32 mouse cellular contexts compared by ENCODE assay signal in the genomic region with DNA sequence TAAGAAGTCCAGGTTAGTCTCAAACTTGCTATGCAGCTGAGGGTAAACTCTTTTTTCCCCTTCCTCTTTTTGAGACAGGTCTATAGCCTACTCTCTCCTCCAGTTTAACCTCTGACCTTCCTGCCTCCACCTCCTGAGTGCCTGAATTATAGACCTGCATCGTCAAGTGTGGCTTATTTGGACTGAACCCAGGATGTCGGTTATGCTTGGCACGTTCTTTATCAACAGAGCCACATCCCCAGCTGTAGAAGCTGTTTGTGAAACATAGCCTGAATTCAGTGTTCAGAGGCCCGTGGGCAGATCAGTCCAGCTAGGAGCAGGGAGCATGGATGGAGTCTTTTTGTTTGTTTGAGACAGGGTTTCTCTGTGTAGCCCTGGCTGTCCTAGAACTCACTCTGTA. TPM values are rescaled to one million over a fixed set of nuclear protein-coding genes. Genes with fewer than 3 reads are reported as not detected.
DNase-seq lines count a peak whose midpoint lies in the region; ATAC-seq and TF ChIP-seq lines count a peak whose summit lies in the region.
"Had no signal": no experiment of that assay in that cellular context is flagged by ENCODE, and none has a peak within 500 bp of the region (broad histone marks: within the 10 kb centered on the region; RNA-seq: fewer than 3 reads in every experiment).

No protein-coding gene starts in this region.

- no peak overlapping the region for H3K27ac ChIP-seq in liver, embryonic 16.5 days (ENCODE audit: low read length)
- no peak overlapping the region for H3K27ac ChIP-seq in liver, embryonic 12.5 days
- H3K27ac ChIP-seq: forebrain, embryonic 10.5 days; heart, embryonic 10.5 days; heart, embryonic 15.5 days; hindbrain, embryonic 13.5 days; limb, embryonic 13.5 days; liver, embryonic 15.5 days had no signal

- peaks cover 3% of the 10 kb centered on the region for H3K4me1 ChIP-seq in liver, embryonic 16.5 days (ENCODE audit: control insufficient read depth, low read depth, low read length)
- peaks cover 34% of the 10 kb centered on the region for H3K4me1 ChIP-seq in liver, embryonic 12.5 days
- no peaks in the 10 kb centered on the region for H3K4me1 ChIP-seq in lung, adult 2 months (ENCODE audit: control insufficient read depth, insufficient read depth, low read length)
- H3K4me1 ChIP-seq: hindbrain, embryonic 13.5 days; limb, embryonic 13.5 days had no signal

- TF ChIP-seq POLR2A in lung, adult 2 months (IDR thresholded peaks at IDR 0.05; ENCODE audit: borderline replicate concordance, extremely low read depth, low read depth, low read length): no peak

- no peak overlapping the region for H3K9ac ChIP-seq in liver, embryonic 16.5 days (ENCODE audit: low read depth, low read length)
- H3K9ac ChIP-seq in liver, embryonic 12.5 days: no peak overlapping the region
- H3K9ac ChIP-seq: heart, embryonic 15.5 days; hindbrain, embryonic 13.5 days; limb, embryonic 13.5 days; liver, embryonic 15.5 days had no signal

- no peaks in the 10 kb centered on the region for H3K9me3 ChIP-seq in liver, embryonic 16.5 days (replicated peaks; ENCODE audit: control insufficient read depth, low read length)
- no peaks in the 10 kb centered on the region for H3K9me3 ChIP-seq in liver, embryonic 12.5 days (replicated peaks)
- H3K9me3 ChIP-seq: forebrain, embryonic 10.5 days; heart, embryonic 10.5 days; heart, embryonic 15.5 days; hindbrain, embryonic 13.5 days; limb, embryonic 13.5 days; liver, embryonic 15.5 days had no signal

- peaks cover 3% of the 10 kb centered on the region; the same call in 1 of the 2 replicates for H3K36me3 ChIP-seq in liver, embryonic 16.5 days (ENCODE audit: control insufficient read depth, insufficient read depth)
- peaks cover 49% of the 10 kb centered on the region for H3K36me3 ChIP-seq in liver, embryonic 12.5 days

- peak; percentile 73 for DNase-seq in MEL-GATA-1-ER (ENCODE audit: extremely low read depth, low read depth)
- DNase-seq in heart, postnatal 25 days (ENCODE audit: low spot score): no peak
- no peak for DNase-seq in heart, adult 18-20 months
- no peak for DNase-seq in lung, adult 2 months
- DNase-seq: adrenal gland, adult 2 months; cerebellum, adult 8-10 months; cerebellum, postnatal 25 days; heart, postnatal 36 days; kidney, adult 9 months; kidney, postnatal 10 days; layer of hippocampus, postnatal 36 days; lung, postnatal 4 days; midbrain, embryonic 14.5 days; right cerebral cortex, postnatal 14 days; thymus, postnatal 4 days had no signal

- WGBS in liver, embryonic 16.5 days (ENCODE audit: insufficient replicate concordance): 21% methylated on average over 4 of the region's 4 CpGs
- 26% methylated on average over 4 of the region's 4 CpGs for WGBS in liver, embryonic 12.5 days (ENCODE audit: insufficient replicate concordance)
- 54% methylated on average over 4 of the region's 4 CpGs for WGBS in lung, adult 2 months

- no peaks in the 10 kb centered on the region for H3K27me3 ChIP-seq in liver, embryonic 16.5 days (ENCODE audit: control insufficient read depth, insufficient read depth, low read depth, low read length)
- no peaks in the 10 kb centered on the region for H3K27me3 ChIP-seq in liver, embryonic 12.5 days (replicated peaks)
- H3K27me3 ChIP-seq: heart, embryonic 15.5 days; hindbrain, embryonic 13.5 days; limb, embryonic 13.5 days; liver, embryonic 15.5 days had no signal

- TF ChIP-seq CTCF in lung, adult 2 months (IDR thresholded peaks at IDR 0.05; ENCODE audit: insufficient read depth, low read length): no peak

- 0 out of 2 replicates have a peak, but pooled peaks have one; percentile 16 for ATAC-seq in liver, embryonic 16.5 days (ENCODE audit: low read depth)
- no peak for ATAC-seq in liver, embryonic 12.5 days
- ATAC-seq in erythroid progenitor cell, adult 5-6 weeks (replicated peaks; ENCODE audit: low FRiP score, poor library complexity, severe bottlenecking): peak; percentile 54; the same call in 1 of the 2 replicates
- ATAC-seq: forebrain, embryonic 16.5 days; intestine, embryonic 16.5 days; lung, postnatal 0 days had no signal

- intact Hi-C loops in heart, postnatal 25 days (cut with DNase I): no loop called here

- no peak overlapping the region for H3K4me2 ChIP-seq in liver, embryonic 16.5 days (ENCODE audit: low read depth, low read length)
- no peak overlapping the region for H3K4me2 ChIP-seq in liver, embryonic 12.5 days
- H3K4me2 ChIP-seq: heart, embryonic 15.5 days; hindbrain, embryonic 13.5 days; limb, embryonic 13.5 days; liver, embryonic 15.5 days had no signal

- H3K4me3 ChIP-seq in liver, embryonic 16.5 days (ENCODE audit: low read depth, low read length): no peak overlapping the region
- H3K4me3 ChIP-seq in liver, embryonic 12.5 days: no peak overlapping the region
- H3K4me3 ChIP-seq in lung, adult 2 months (replicated peaks; ENCODE audit: extremely low read depth, low read depth, low read length): no peak overlapping the region
- H3K4me3 ChIP-seq: forebrain, embryonic 10.5 days; heart, embryonic 10.5 days; heart, embryonic 15.5 days; hindbrain, embryonic 13.5 days; limb, embryonic 13.5 days; liver, embryonic 15.5 days had no signal

RNA-seq across cellular contexts. Expression of gene Afg3l1, which starts 25.6 kb away (rescaled TPM):
- polyA plus RNA-seq in liver, embryonic 16.5 days (2015; fragmentation: Nextera tagmentation; extraction: Ambion mirVana): 21.9 and 24.0 TPM in 2 replicates
- polyA plus RNA-seq in liver, embryonic 12.5 days (2016; fragmentation: Nextera tagmentation; extraction: Ambion mirVana): 38.0 and 38.4 TPM in 2 replicates
- total RNA-seq in erythroid progenitor cell, adult 5-6 weeks (2015; ENCODE audit: low replicate concordance): 8.6 and 13.4 TPM in 2 replicates
- 6.5 and 9.6 TPM in 2 replicates for total RNA-seq in erythroid progenitor cell, adult 5-6 weeks (2017; ENCODE audit: low replicate concordance)
- total RNA-seq in heart, postnatal 25 days (2021): 10 to 100 TPM; 58.0 to 58.2 TPM
- total RNA-seq in heart, adult 18-20 months (2021): 10 to 100 TPM; 72.1 to 72.9 TPM
- 13.0 and 21.4 TPM in 2 replicates for polyA plus RNA-seq in lung, adult 2 months (2012; rRNA removed)

RNA-seq across cellular contexts. Expression of gene Def8, which starts 28.8 kb away (rescaled TPM):
- polyA plus RNA-seq in liver, embryonic 16.5 days (2015; fragmentation: Nextera tagmentation; extraction: Ambion mirVana): 9.9 and 11.3 TPM in 2 replicates
- polyA plus RNA-seq in liver, embryonic 12.5 days (2016; fragmentation: Nextera tagmentation; extraction: Ambion mirVana): 17.2 and 18.4 TPM in 2 replicates
- 8.8 and 15.1 TPM in 2 replicates for total RNA-seq in erythroid progenitor cell, adult 5-6 weeks (2015; ENCODE audit: low replicate concordance)
- 3.5 and 8.9 TPM in 2 replicates for total RNA-seq in erythroid progenitor cell, adult 5-6 weeks (2017; ENCODE audit: low replicate concordance)
- 10 to 100 TPM; 56.9 to 59.6 TPM for total RNA-seq in heart, postnatal 25 days (2021)
- total RNA-seq in heart, adult 18-20 months (2021): 10 to 100 TPM; 64.5 to 64.6 TPM
- polyA plus RNA-seq in lung, adult 2 months (2012; rRNA removed): 23.0 and 30.9 TPM in 2 replicates

RNA-seq across cellular contexts. Expression of gene Tubb3, which starts 40.9 kb away (rescaled TPM):
- polyA plus RNA-seq in liver, embryonic 16.5 days (2015; fragmentation: Nextera tagmentation; extraction: Ambion mirVana): 0.35 and 0.64 TPM in 2 replicates
- polyA plus RNA-seq in liver, embryonic 12.5 days (2016; fragmentation: Nextera tagmentation; extraction: Ambion mirVana): 0.41 and 0.76 TPM in 2 replicates
- total RNA-seq in erythroid progenitor cell, adult 5-6 weeks (2015; ENCODE audit: low replicate concordance): not detected in 2 replicates
- not detected in 2 replicates for total RNA-seq in erythroid progenitor cell, adult 5-6 weeks (2017; ENCODE audit: low replicate concordance)
- under 1 TPM; 0.25 to 0.34 TPM for total RNA-seq in heart, postnatal 25 days (2021)
- total RNA-seq in heart, adult 18-20 months (2021): under 1 TPM; 0.22 to 0.26 TPM
- polyA plus RNA-seq in lung, adult 2 months (2012; rRNA removed): 1.2 and 1.4 TPM in 2 replicates

RNA-seq across cellular contexts. Expression of gene Mc1r, which starts 45.2 kb away (rescaled TPM):
- polyA plus RNA-seq in liver, embryonic 16.5 days (2015; fragmentation: Nextera tagmentation; extraction: Ambion mirVana): not detected in 2 replicates
- not detected in 2 replicates for polyA plus RNA-seq in liver, embryonic 12.5 days (2016; fragmentation: Nextera tagmentation; extraction: Ambion mirVana)
- total RNA-seq in erythroid progenitor cell, adult 5-6 weeks (2015; ENCODE audit: low replicate concordance): not detected in 2 replicates
- not detected in 2 replicates for total RNA-seq in erythroid progenitor cell, adult 5-6 weeks (2017; ENCODE audit: low replicate concordance)
- total RNA-seq in heart, postnatal 25 days (2021): not detected
- not detected for total RNA-seq in heart, adult 18-20 months (2021)
- not detected in 2 replicates for polyA plus RNA-seq in lung, adult 2 months (2012; rRNA removed)
- total RNA-seq: adrenal gland, adult 2 months; heart, postnatal 36 days; layer of hippocampus, postnatal 36 days; monocyte, adult 5-6 weeks had no signal
- polyA plus RNA-seq: adrenal gland, adult 2 months; embryonic facial prominence, embryonic 11.5 days; gonadal fat pad, adult 2 months; heart, embryonic 10.5 days; heart, embryonic 15.5 days; intestine, embryonic 16.5 days; large intestine, adult 2 months; liver, embryonic 15.5 days; lung, postnatal 0 days; small intestine, adult 2 months had no signal

Comparison
In these comparisons a context has a peak if more than half of its experiments do, and no peak if none do; other contexts are left out.
1. RNA of gene Afg3l1, which starts 25.6 kb away (total RNA-seq): 72.1 to 72.9 TPM in heart, adult 18-20 months and 58.0 to 58.2 TPM in heart, postnatal 25 days; 6.5 to 13.4 TPM in erythroid progenitor cell, adult 5-6 weeks; every median in the first group is over 4 times any median in the second.